Mouse (Mus musculus) large intestine, adult 2 months (tissue): Measurements from ENCODE around the gene Ipo9. TPM values are rescaled to one million over a fixed set of nuclear protein-coding genes. Genes with fewer than 3 reads are reported as not detected.

ENCODE experiments used
- DNase-seq: peaks from one replicate; pipeline ENCODE4 v3.0.0-alpha.2; 2012; ENCODE audit warnings: low read depth, low spot score
- WGBS: fragments of 180-500 bp; shearing (Covaris S2); methylation state at CpG from one replicate; pipeline ENCODE4 v1.1.7; 2018; 5-methylcytosine and 5-hydroxymethylcytosine counted together
- polyA plus RNA-seq: library from polyadenylated mRNA; depleted of rRNA; stranded (reverse); fragments of >200 nt; gene quantifications from 2 replicates; pipeline ENCODE4 v1.2.3, GENCODE M21; 2012

Ipo9 gene
- polyA plus RNA-seq, 1 experiment = 28.5 TPM

GRCm38 (mm10) chr1:135374175-135374867, 56.0 kb downstream of the Ipo9 start:
- no peak for DNase-seq
- WGBS = 13% methylated on average over 19 of the region's 19 CpGs

GRCm38 (mm10) chr1:135373171-135373677, 57.1 kb downstream of the Ipo9 start:
- WGBS = 82% methylated on average over 4 of the region's 4 CpGs
- no peak for DNase-seq

- 88% methylated on average over 5 of the region's 5 CpGs for WGBS
Measured at GRCm38 (mm10) chr1:135369415-135369814, 60.9 kb downstream of the Ipo9 start.

GRCm38 (mm10) chr1:135368982-135369381, 61.3 kb downstream of the Ipo9 start:
- WGBS = 9% methylated on average over 14 of the region's 14 CpGs
- peak; percentile 36 for DNase-seq

More at GRCm38 (mm10) chr1:135369415-135369814, 60.9 kb downstream of the Ipo9 start:
- DNase-seq = no peak

GRCm38 (mm10) chr1:135368245-135368644, 62.1 kb downstream of the Ipo9 start:
- peak; percentile 81 for DNase-seq
- under 1% methylated on average over 20 of the region's 20 CpGs for WGBS

GRCm38 (mm10) chr1:135367595-135367994, 62.7 kb downstream of the Ipo9 start:
- 62% methylated on average over 8 of the region's 8 CpGs for WGBS
- no peak for DNase-seq

GRCm38 (mm10) chr1:135367005-135367404, 63.3 kb downstream of the Ipo9 start:
- 67% methylated on average over 7 of the region's 7 CpGs for WGBS
- no peak for DNase-seq

GRCm38 (mm10) chr1:135366380-135366779, 63.9 kb downstream of the Ipo9 start:
- DNase-seq = no peak

- no peak for DNase-seq
- 77% methylated on average over 8 of the region's 8 CpGs for WGBS
Measured at GRCm38 (mm10) chr1:135363446-135363845, 66.9 kb downstream of the Ipo9 start.

- no peak for DNase-seq
Measured at GRCm38 (mm10) chr1:135362115-135362514, 68.2 kb downstream of the Ipo9 start.

GRCm38 (mm10) chr1:135361491-135361890, 68.8 kb downstream of the Ipo9 start:
- 72% methylated on average over 4 of the region's 4 CpGs for WGBS
- no peak for DNase-seq

- no peak for DNase-seq
Measured at GRCm38 (mm10) chr1:135359071-135359470, 71.2 kb downstream of the Ipo9 start.

GRCm38 (mm10) chr1:135351953-135352352, 78.3 kb downstream of the Ipo9 start:
- DNase-seq = no peak
- 53% methylated on average over 3 of the region's 3 CpGs for WGBS

More at GRCm38 (mm10) chr1:135359071-135359470, 71.2 kb downstream of the Ipo9 start:
- 16% methylated on average over 2 of the region's 2 CpGs for WGBS

- DNase-seq = no peak
Measured at GRCm38 (mm10) chr1:135347498-135348169, 82.7 kb downstream of the Ipo9 start.

GRCm38 (mm10) chr1:135346891-135347290, 83.4 kb downstream of the Ipo9 start:
- WGBS = 58% methylated on average over 3 of the region's 3 CpGs
- DNase-seq = no peak

More at GRCm38 (mm10) chr1:135347498-135348169, 82.7 kb downstream of the Ipo9 start:
- WGBS = 53% methylated on average over 4 of the region's 4 CpGs

GRCm38 (mm10) chr1:135344026-135344425, 86.3 kb downstream of the Ipo9 start:
- WGBS = 49% methylated on average over 4 of the region's 4 CpGs
- no peak for DNase-seq

GRCm38 (mm10) chr1:135341947-135342346, 88.4 kb downstream of the Ipo9 start:
- 74% methylated on average over 8 of the region's 8 CpGs for WGBS
- no peak for DNase-seq
